Mouse (Mus musculus): Measurements from ENCODE around the gene Hsph1. TPM values are rescaled to one million over a fixed set of nuclear protein-coding genes. Genes with fewer than 3 reads are reported as not detected.

Gene Hsph1
- polyA plus RNA-seq, 1 experiment from 2014 or later: 86.0 TPM

GRCm38 (mm10) chr5:149625547-149625946, 10.6 kb downstream of the Hsph1 start:
- Histone ChIP-seq H3K4me3 (ENCODE audit: low read depth, low read length) (no peak overlapping the region), H3K4me1 (ENCODE audit: control insufficient read depth, insufficient read depth, low read length) (no peaks in the 10 kb centered on the region), H3K4me2 (ENCODE audit: low read length) (no peak overlapping the region), H3K36me3 (ENCODE audit: control insufficient read depth, insufficient read depth, low read length) (peaks cover 96% of the 10 kb centered on the region), H3K27me3 (replicated peaks; ENCODE audit: control insufficient read depth, insufficient read depth, low read length) (no peaks in the 10 kb centered on the region), H3K9me3 (replicated peaks; ENCODE audit: control insufficient read depth, low read length) (no peaks in the 10 kb centered on the region), H3K9ac (ENCODE audit: low read length) (no peak overlapping the region), H3K27ac (ENCODE audit: low read depth, low read length) (no peak overlapping the region)
- ATAC-seq (no peak), DNase-seq (ENCODE audit: low spot score) (no peak)
- 87% methylated on average over 3 of the region's 3 CpGs for WGBS

- no peak overlapping the region for H3K4me2 ChIP-seq (ENCODE audit: low read length)
- no peaks in the 10 kb centered on the region for H3K9me3 ChIP-seq (replicated peaks; ENCODE audit: control insufficient read depth, low read length)
- WGBS: 90% methylated on average over 8 of the region's 8 CpGs
- no peak overlapping the region for H3K27ac ChIP-seq (ENCODE audit: low read depth, low read length)
- no peaks in the 10 kb centered on the region for H3K4me1 ChIP-seq (ENCODE audit: control insufficient read depth, insufficient read depth, low read length)
- DNase-seq (ENCODE audit: low spot score): no peak
- no peak overlapping the region for H3K9ac ChIP-seq (ENCODE audit: low read length)
- ATAC-seq: no peak
- H3K36me3 ChIP-seq (ENCODE audit: control insufficient read depth, insufficient read depth, low read length): peaks cover 96% of the 10 kb centered on the region
- H3K27me3 ChIP-seq (replicated peaks; ENCODE audit: control insufficient read depth, insufficient read depth, low read length): no peaks in the 10 kb centered on the region
- no peak overlapping the region for H3K4me3 ChIP-seq (ENCODE audit: low read depth, low read length)
These were observed 12.1 kb downstream of the Hsph1 start for GRCm38 (mm10) chr5:149623815-149624675.

- H3K27ac ChIP-seq (ENCODE audit: low read depth, low read length): no peak overlapping the region
- no peak for DNase-seq (ENCODE audit: low spot score)
- ATAC-seq: no peak
- H3K4me3 ChIP-seq (ENCODE audit: low read depth, low read length): no peak overlapping the region
- 83% methylated on average over 6 of the region's 6 CpGs for WGBS
- H3K4me1 ChIP-seq (ENCODE audit: control insufficient read depth, insufficient read depth, low read length): no peaks in the 10 kb centered on the region
- H3K9me3 ChIP-seq (replicated peaks; ENCODE audit: control insufficient read depth, low read length): no peaks in the 10 kb centered on the region
- no peaks in the 10 kb centered on the region for H3K27me3 ChIP-seq (replicated peaks; ENCODE audit: control insufficient read depth, insufficient read depth, low read length)
- no peak overlapping the region for H3K9ac ChIP-seq (ENCODE audit: low read length)
- no peak overlapping the region for H3K4me2 ChIP-seq (ENCODE audit: low read length)
- H3K36me3 ChIP-seq (ENCODE audit: control insufficient read depth, insufficient read depth, low read length): peaks cover 98% of the 10 kb centered on the region
These were observed 13.5 kb downstream of the Hsph1 start for GRCm38 (mm10) chr5:149622644-149623043.

- H3K9ac ChIP-seq (ENCODE audit: low read length): no peak overlapping the region
- no peaks in the 10 kb centered on the region for H3K27me3 ChIP-seq (replicated peaks; ENCODE audit: control insufficient read depth, insufficient read depth, low read length)
- no peak overlapping the region for H3K4me2 ChIP-seq (ENCODE audit: low read length)
- DNase-seq (ENCODE audit: low spot score) (no peak), ATAC-seq (no peak)
- 74% methylated on average over 7 of the region's 7 CpGs for WGBS
- peaks cover 98% of the 10 kb centered on the region for H3K36me3 ChIP-seq (ENCODE audit: control insufficient read depth, insufficient read depth, low read length)
- H3K4me3 ChIP-seq (ENCODE audit: low read depth, low read length): no peak overlapping the region
- H3K27ac ChIP-seq (ENCODE audit: low read depth, low read length): no peak overlapping the region
- H3K4me1 ChIP-seq (ENCODE audit: control insufficient read depth, insufficient read depth, low read length): no peaks in the 10 kb centered on the region
- no peaks in the 10 kb centered on the region for H3K9me3 ChIP-seq (replicated peaks; ENCODE audit: control insufficient read depth, low read length)
These were observed 14.0 kb downstream of the Hsph1 start for GRCm38 (mm10) chr5:149622152-149622551.

GRCm38 (mm10) chr5:149617776-149618425, 18.3 kb downstream of the Hsph1 start:
- 90% methylated on average over 6 of the region's 6 CpGs for WGBS
- ATAC-seq (no peak), DNase-seq (ENCODE audit: low spot score) (no peak)
- Histone ChIP-seq H3K4me3 (ENCODE audit: low read depth, low read length) (no peak overlapping the region), H3K4me1 (ENCODE audit: control insufficient read depth, insufficient read depth, low read length) (no peaks in the 10 kb centered on the region), H3K27me3 (replicated peaks; ENCODE audit: control insufficient read depth, insufficient read depth, low read length) (no peaks in the 10 kb centered on the region), H3K9me3 (replicated peaks; ENCODE audit: control insufficient read depth, low read length) (no peaks in the 10 kb centered on the region), H3K4me2 (ENCODE audit: low read length) (no peak overlapping the region), H3K9ac (ENCODE audit: low read length) (no peak overlapping the region), H3K36me3 (ENCODE audit: control insufficient read depth, insufficient read depth, low read length) (peaks cover 89% of the 10 kb centered on the region), H3K27ac (ENCODE audit: low read depth, low read length) (no peak overlapping the region)

GRCm38 (mm10) chr5:149616817-149617216, 19.4 kb downstream of the Hsph1 start:
- H3K4me2 ChIP-seq (ENCODE audit: low read length): no peak overlapping the region
- no peaks in the 10 kb centered on the region for H3K9me3 ChIP-seq (replicated peaks; ENCODE audit: control insufficient read depth, low read length)
- H3K27ac ChIP-seq (ENCODE audit: low read depth, low read length): no peak overlapping the region
- 65% methylated on average over 10 of the region's 10 CpGs for WGBS
- no peaks in the 10 kb centered on the region for H3K4me1 ChIP-seq (ENCODE audit: control insufficient read depth, insufficient read depth, low read length)
- no peak overlapping the region for H3K4me3 ChIP-seq (ENCODE audit: low read depth, low read length)
- DNase-seq (ENCODE audit: low spot score) (no peak), ATAC-seq (no peak)
- H3K9ac ChIP-seq (ENCODE audit: low read length): no peak overlapping the region
- peaks cover 78% of the 10 kb centered on the region for H3K36me3 ChIP-seq (ENCODE audit: control insufficient read depth, insufficient read depth, low read length)
- H3K27me3 ChIP-seq (replicated peaks; ENCODE audit: control insufficient read depth, insufficient read depth, low read length): no peaks in the 10 kb centered on the region

GRCm38 (mm10) chr5:149616138-149616537, 20.0 kb downstream of the Hsph1 start:
- Histone ChIP-seq H3K27ac (ENCODE audit: low read depth, low read length) (no peak overlapping the region), H3K4me3 (ENCODE audit: low read depth, low read length) (no peak overlapping the region), H3K4me2 (ENCODE audit: low read length) (no peak overlapping the region), H3K9ac (ENCODE audit: low read length) (no peak overlapping the region), H3K4me1 (ENCODE audit: control insufficient read depth, insufficient read depth, low read length) (no peaks in the 10 kb centered on the region), H3K27me3 (replicated peaks; ENCODE audit: control insufficient read depth, insufficient read depth, low read length) (no peaks in the 10 kb centered on the region), H3K36me3 (ENCODE audit: control insufficient read depth, insufficient read depth, low read length) (peaks cover 72% of the 10 kb centered on the region), H3K9me3 (replicated peaks; ENCODE audit: control insufficient read depth, low read length) (no peaks in the 10 kb centered on the region)
- DNase-seq (ENCODE audit: low spot score) (no peak), ATAC-seq (no peak)
- 61% methylated on average over 1 of the region's 1 CpGs for WGBS

- Histone ChIP-seq H3K27me3 (replicated peaks; ENCODE audit: control insufficient read depth, insufficient read depth, low read length) (no peaks in the 10 kb centered on the region), H3K27ac (ENCODE audit: low read depth, low read length) (no peak overlapping the region), H3K9ac (ENCODE audit: low read length) (no peak overlapping the region), H3K4me2 (ENCODE audit: low read length) (no peak overlapping the region), H3K9me3 (replicated peaks; ENCODE audit: control insufficient read depth, low read length) (no peaks in the 10 kb centered on the region), H3K4me3 (ENCODE audit: low read depth, low read length) (no peak overlapping the region), H3K36me3 (ENCODE audit: control insufficient read depth, insufficient read depth, low read length) (peaks cover 38% of the 10 kb centered on the region), H3K4me1 (ENCODE audit: control insufficient read depth, insufficient read depth, low read length) (no peaks in the 10 kb centered on the region)
- DNase-seq (ENCODE audit: low spot score) (no peak), ATAC-seq (no peak)
- WGBS: 80% methylated on average over 10 of the region's 10 CpGs
These were observed 23.4 kb downstream of the Hsph1 start for GRCm38 (mm10) chr5:149612740-149613139.

- Histone ChIP-seq H3K9ac (ENCODE audit: low read length) (no peak overlapping the region), H3K4me2 (ENCODE audit: low read length) (no peak overlapping the region), H3K4me1 (ENCODE audit: control insufficient read depth, insufficient read depth, low read length) (no peaks in the 10 kb centered on the region), H3K27me3 (replicated peaks; ENCODE audit: control insufficient read depth, insufficient read depth, low read length) (no peaks in the 10 kb centered on the region), H3K4me3 (ENCODE audit: low read depth, low read length) (no peak overlapping the region), H3K27ac (ENCODE audit: low read depth, low read length) (no peak overlapping the region), H3K36me3 (ENCODE audit: control insufficient read depth, insufficient read depth, low read length) (peaks cover 32% of the 10 kb centered on the region), H3K9me3 (replicated peaks; ENCODE audit: control insufficient read depth, low read length) (no peaks in the 10 kb centered on the region)
- ATAC-seq: 0 out of 2 replicates have a peak, but pooled peaks have one; percentile 37
- 94% methylated on average over 3 of the region's 3 CpGs for WGBS
- DNase-seq (ENCODE audit: low spot score): no peak
These were observed 24.0 kb downstream of the Hsph1 start for GRCm38 (mm10) chr5:149612165-149612518.

All from forebrain, embryonic 14.5 days (tissue).